15 mouse cellular contexts compared by ENCODE assay signal in the genomic region with DNA sequence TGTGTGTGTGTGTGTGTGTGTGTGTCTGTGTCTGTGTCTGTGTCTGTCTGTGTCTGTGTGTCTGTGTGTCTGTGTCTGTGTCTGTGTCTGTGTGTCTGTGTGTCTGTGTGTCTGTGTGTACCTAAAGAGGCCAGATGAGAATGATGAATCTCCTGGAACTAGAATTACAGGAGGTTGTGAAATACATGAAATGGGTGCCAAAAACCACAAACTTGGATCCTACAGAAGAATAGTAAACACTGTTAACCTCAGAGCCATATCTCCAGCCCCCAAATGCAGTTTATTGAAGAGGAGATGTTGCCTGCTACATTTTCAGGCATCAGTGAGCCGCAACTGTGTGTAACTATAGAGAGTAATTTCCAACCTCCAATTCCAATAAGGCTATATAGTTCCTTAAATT. TPM values are rescaled to one million over a fixed set of nuclear protein-coding genes. Genes with fewer than 3 reads are reported as not detected.
"Had no signal": no experiment of that assay in that cellular context is flagged by ENCODE, and none has a peak within 500 bp of the region (broad histone marks: within the 10 kb centered on the region; RNA-seq: fewer than 3 reads in every experiment).

No protein-coding gene starts in this region.

- H3K36me3 ChIP-seq: limb, embryonic 10.5 days; liver, embryonic 12.5 days; stomach, embryonic 15.5 days had no signal

- ATAC-seq: liver, embryonic 12.5 days; lung, postnatal 0 days; midbrain, embryonic 16.5 days had no signal

- H3K4me2 ChIP-seq: liver, embryonic 12.5 days; midbrain, embryonic 11.5 days; stomach, embryonic 15.5 days had no signal

- H3K9me3 ChIP-seq: limb, embryonic 10.5 days; liver, embryonic 12.5 days; megakaryocyte, embryonic 14.5 days; stomach, embryonic 15.5 days had no signal

- H3K27ac ChIP-seq: layer of hippocampus, adult 2 months; liver, embryonic 12.5 days; macrophage; stomach, embryonic 15.5 days had no signal

- H3K4me3 ChIP-seq: layer of hippocampus, adult 2 months; limb, embryonic 10.5 days; liver, embryonic 12.5 days; megakaryocyte, embryonic 14.5 days; stomach, embryonic 15.5 days had no signal

- H3K9ac ChIP-seq: liver, embryonic 12.5 days; stomach, embryonic 15.5 days had no signal

- H3K27me3 ChIP-seq: liver, embryonic 12.5 days; megakaryocyte, embryonic 14.5 days; stomach, embryonic 15.5 days had no signal

- DNase-seq: kidney, adult 9 months; kidney, postnatal 10 days; kidney, postnatal 4 days; right cerebral cortex, postnatal 14 days; thymus, adult 2 months; thymus, postnatal 25 days had no signal

- H3K4me1 ChIP-seq: limb, embryonic 10.5 days; liver, embryonic 12.5 days; megakaryocyte, embryonic 14.5 days; stomach, embryonic 15.5 days had no signal

RNA-seq across cellular contexts. Expression of a gene that starts 34.8 kb away (rescaled TPM):
- polyA plus RNA-seq: macrophage had no signal
